Mouse (Mus musculus): ENCODE results near the gene Rasal3. TPM values are rescaled to one million over a fixed set of nuclear protein-coding genes. Genes with fewer than 3 reads are reported as not detected.

Rasal3 gene
- polyA plus RNA-seq, 1 experiment, result 157 TPM

DNA sequence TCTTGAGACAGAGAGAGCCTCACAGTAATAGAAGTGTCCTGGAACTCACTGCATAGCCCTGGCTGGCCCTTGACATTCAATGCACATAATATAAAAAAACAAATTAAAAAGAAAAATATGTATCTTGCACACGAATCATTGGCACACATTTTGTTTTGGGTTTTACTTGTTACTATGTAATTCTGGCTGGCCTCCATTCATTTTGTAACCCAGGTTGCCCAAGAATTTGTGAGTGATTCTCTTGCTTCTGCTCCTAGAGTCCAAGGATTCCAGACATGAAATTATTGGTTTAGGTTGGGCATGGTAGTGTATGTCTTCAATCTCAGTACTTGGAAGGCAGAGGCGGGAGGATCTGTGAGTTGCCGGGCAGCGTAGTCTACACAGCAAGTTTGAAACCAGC lies 33.7 kb upstream of the Rasal3 start:
- no peak for DNase-seq (ENCODE audit: low read depth in 1 of 2, low spot score in 2 of 2)
- H3K27me3 ChIP-seq (ENCODE audit: control insufficient read depth, insufficient read depth, low read length), result no peaks in the 10 kb centered on the region
- H3K27ac ChIP-seq (ENCODE audit: insufficient read depth, low read length), result no peak overlapping the region
- H3K4me3 ChIP-seq (ENCODE audit: extremely low read depth, insufficient read depth, insufficient read length), result no peak overlapping the region
- WGBS, result 94% methylated on average over 4 of the region's 4 CpGs
- TF ChIP-seq POLR2A (IDR thresholded peaks at IDR 0.05; ENCODE audit: low read depth, low read length) (no peak), CTCF (IDR thresholded peaks at IDR 0.05; ENCODE audit: extremely low read depth, insufficient read depth, insufficient read length, insufficient replicate concordance) (no peak)
- no peaks in the 10 kb centered on the region for H3K36me3 ChIP-seq (ENCODE audit: control insufficient read depth, insufficient read depth, low read length)
- no peaks in the 10 kb centered on the region for H3K4me1 ChIP-seq (ENCODE audit: control insufficient read depth, insufficient read depth, insufficient read length)

DNA sequence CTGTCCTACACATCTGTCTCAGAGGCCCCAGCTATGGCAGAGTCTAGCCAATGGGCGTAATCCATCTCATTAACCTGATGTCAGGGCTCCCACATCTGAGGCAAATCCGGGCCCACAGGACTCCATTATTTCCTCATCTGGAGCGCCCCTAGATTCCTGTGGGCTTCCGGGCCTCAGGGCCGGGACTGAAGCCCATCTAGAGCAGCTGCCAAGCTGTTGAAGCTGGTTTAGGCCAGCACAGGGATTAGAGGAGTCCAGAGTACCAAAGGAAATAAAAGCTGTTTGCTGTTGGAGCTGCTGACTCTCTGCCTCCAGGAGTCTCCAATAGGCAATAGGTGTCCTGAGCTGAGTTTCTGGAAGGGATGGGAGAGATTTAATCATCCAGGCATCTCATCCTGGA lies 31.8 kb upstream of the Rasal3 start:
- Histone ChIP-seq H3K27ac (ENCODE audit: insufficient read depth, low read length) (no peak overlapping the region), H3K4me3 (ENCODE audit: extremely low read depth, insufficient read depth, insufficient read length) (no peak overlapping the region), H3K27me3 (ENCODE audit: control insufficient read depth, insufficient read depth, low read length) (no peaks in the 10 kb centered on the region), H3K4me1 (ENCODE audit: control insufficient read depth, insufficient read depth, insufficient read length) (no peaks in the 10 kb centered on the region), H3K36me3 (ENCODE audit: control insufficient read depth, insufficient read depth, low read length) (no peaks in the 10 kb centered on the region)
- WGBS, result 74% methylated on average over 5 of the region's 5 CpGs
- DNase-seq (ENCODE audit: low read depth in 1 of 2, low spot score in 2 of 2), result no peak
- no peak for TF ChIP-seq POLR2A (IDR thresholded peaks at IDR 0.05; ENCODE audit: low read depth, low read length)
- no peak for TF ChIP-seq CTCF (IDR thresholded peaks at IDR 0.05; ENCODE audit: extremely low read depth, insufficient read depth, insufficient read length, insufficient replicate concordance)

DNA sequence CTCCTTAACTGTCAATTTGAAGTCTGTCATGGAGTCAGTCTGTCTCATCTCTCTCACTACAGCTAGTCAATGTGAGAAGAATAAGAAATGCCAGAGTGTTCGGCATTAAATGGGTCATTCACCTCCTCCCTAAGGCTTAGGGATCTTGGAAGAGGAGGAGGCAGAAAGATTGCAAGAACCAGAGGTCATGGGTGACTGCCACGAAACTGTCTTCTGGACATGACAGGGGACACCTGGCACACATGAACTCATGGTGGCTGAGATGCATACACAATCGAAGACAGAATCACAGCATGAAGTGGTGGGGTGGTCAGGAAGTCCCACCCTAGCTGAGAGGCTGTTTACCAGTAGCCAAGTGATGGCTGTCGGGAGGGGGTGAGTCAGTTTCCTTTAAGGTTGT lies 30.9 kb upstream of the Rasal3 start:
- Histone ChIP-seq H3K36me3 (ENCODE audit: control insufficient read depth, insufficient read depth, low read length) (no peaks in the 10 kb centered on the region), H3K27me3 (ENCODE audit: control insufficient read depth, insufficient read depth, low read length) (no peaks in the 10 kb centered on the region), H3K4me1 (ENCODE audit: control insufficient read depth, insufficient read depth, insufficient read length) (no peaks in the 10 kb centered on the region), H3K4me3 (ENCODE audit: extremely low read depth, insufficient read depth, insufficient read length) (no peak overlapping the region), H3K27ac (ENCODE audit: insufficient read depth, low read length) (no peak overlapping the region)
- DNase-seq (ENCODE audit: low read depth in 1 of 2, low spot score in 2 of 2), result no peak
- no peak for TF ChIP-seq CTCF (IDR thresholded peaks at IDR 0.05; ENCODE audit: extremely low read depth, insufficient read depth, insufficient read length, insufficient replicate concordance)
- 61% methylated on average over 4 of the region's 4 CpGs for WGBS

DNA sequence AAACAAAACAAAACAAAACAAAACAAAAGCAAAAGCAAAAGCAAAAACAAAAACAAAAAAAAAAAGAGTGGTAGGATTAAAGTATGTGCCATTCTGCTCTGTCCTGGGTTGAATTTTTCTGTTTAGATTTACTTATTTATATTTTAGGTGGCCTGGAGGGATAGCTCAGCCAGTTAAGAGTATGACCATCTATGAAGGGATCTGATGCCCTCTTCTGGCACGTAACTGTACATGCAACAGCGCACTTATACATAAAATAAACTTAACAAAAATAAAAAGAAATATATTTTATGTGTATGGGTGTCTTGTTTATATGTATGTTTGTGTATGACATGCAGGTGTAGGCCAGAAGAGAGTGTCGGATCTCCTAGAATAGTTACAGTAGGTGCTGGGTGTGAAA lies 28.6 kb upstream of the Rasal3 start:
- H3K27ac ChIP-seq (ENCODE audit: insufficient read depth, low read length), result no peak overlapping the region
- H3K4me3 ChIP-seq (ENCODE audit: extremely low read depth, insufficient read depth, insufficient read length), result no peak overlapping the region
- DNase-seq (ENCODE audit: low read depth in 1 of 2, low spot score in 2 of 2), result peak in 1 of 2 experiments; percentile 35
- H3K4me1 ChIP-seq (ENCODE audit: control insufficient read depth, insufficient read depth, insufficient read length), result no peaks in the 10 kb centered on the region
- TF ChIP-seq POLR2A (IDR thresholded peaks at IDR 0.05; ENCODE audit: low read depth, low read length) (no peak), CTCF (IDR thresholded peaks at IDR 0.05; ENCODE audit: extremely low read depth, insufficient read depth, insufficient read length, insufficient replicate concordance) (peak; percentile 18; the same call in 1 of the 2 replicates)
- no peaks in the 10 kb centered on the region for H3K36me3 ChIP-seq (ENCODE audit: control insufficient read depth, insufficient read depth, low read length)
- no peaks in the 10 kb centered on the region for H3K27me3 ChIP-seq (ENCODE audit: control insufficient read depth, insufficient read depth, low read length)
- 48% methylated on average over 3 of the region's 3 CpGs for WGBS

DNA sequence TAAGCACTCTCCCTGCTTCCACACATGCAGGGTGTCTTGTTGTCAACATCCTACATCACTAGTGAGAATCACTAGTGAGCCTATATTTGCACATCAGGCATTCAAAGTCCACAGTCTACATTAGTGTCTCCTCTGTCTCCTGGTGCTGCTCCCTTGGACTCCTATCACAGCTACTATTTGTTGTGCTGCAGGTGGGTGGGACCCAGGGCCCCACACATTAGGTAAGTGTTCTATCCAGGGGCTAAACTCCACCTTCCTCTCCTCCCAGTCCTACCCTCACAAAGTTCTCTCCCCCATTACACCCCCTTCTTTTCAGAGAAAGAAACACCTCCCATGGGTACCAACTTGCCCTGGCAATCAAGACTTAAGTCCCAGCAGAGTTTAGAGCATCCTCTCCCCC lies 23.2 kb upstream of the Rasal3 start:
- H3K36me3 ChIP-seq (ENCODE audit: control insufficient read depth, insufficient read depth, low read length), result no peaks in the 10 kb centered on the region
- H3K27me3 ChIP-seq (ENCODE audit: control insufficient read depth, insufficient read depth, low read length), result no peaks in the 10 kb centered on the region
- no peak overlapping the region for H3K27ac ChIP-seq (ENCODE audit: insufficient read depth, low read length)
- H3K4me1 ChIP-seq (ENCODE audit: control insufficient read depth, insufficient read depth, insufficient read length), result peaks cover 6% of the 10 kb centered on the region; the same call in 1 of the 2 replicates
- H3K4me3 ChIP-seq (ENCODE audit: extremely low read depth, insufficient read depth, insufficient read length), result no peak overlapping the region
- TF ChIP-seq POLR2A (IDR thresholded peaks at IDR 0.05; ENCODE audit: low read depth, low read length) (no peak), CTCF (IDR thresholded peaks at IDR 0.05; ENCODE audit: extremely low read depth, insufficient read depth, insufficient read length, insufficient replicate concordance) (no peak)
- DNase-seq (ENCODE audit: low read depth in 1 of 2, low spot score in 2 of 2), result no peak

DNA sequence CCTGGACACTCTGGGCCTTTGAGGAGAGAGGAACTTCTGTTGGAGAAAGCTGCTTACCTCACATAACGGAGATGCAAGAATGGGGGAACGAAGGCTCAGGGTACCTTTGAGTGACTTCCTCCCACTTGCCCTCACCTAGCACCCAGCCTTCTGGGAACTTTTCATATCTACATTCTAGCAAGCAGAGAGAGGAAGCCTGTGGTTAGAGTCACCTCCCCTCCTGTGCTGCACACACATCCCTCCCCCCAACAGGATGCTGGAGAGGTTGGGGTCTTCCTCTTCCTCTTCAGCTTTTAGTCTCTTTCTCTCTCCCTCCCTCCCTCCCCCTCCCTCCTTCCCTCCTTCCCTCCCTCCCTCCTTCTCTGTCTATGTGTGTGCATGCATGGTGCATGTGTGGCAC lies 20.7 kb upstream of the Rasal3 start, which contains the start of gene Pglyrp2:
Gene Pglyrp2 (minus strand): TSS at position 134 of the 400 bp plus-strand sequence.
- Histone ChIP-seq H3K36me3 (ENCODE audit: control insufficient read depth, insufficient read depth, low read length) (no peaks in the 10 kb centered on the region; the same call in 1 of the 2 replicates), H3K4me3 (ENCODE audit: extremely low read depth, insufficient read depth, insufficient read length) (peak within 1 kb of the TSS; percentile 52), H3K27me3 (ENCODE audit: control insufficient read depth, insufficient read depth, low read length) (no peaks in the 10 kb centered on the region), H3K4me1 (ENCODE audit: control insufficient read depth, insufficient read depth, insufficient read length) (peaks cover 10% of the 10 kb centered on the region; the same call in 1 of the 2 replicates), H3K27ac (ENCODE audit: insufficient read depth, low read length) (peak within 1 kb of the TSS; percentile 70)
- peak; percentile 32 to 74 for DNase-seq (ENCODE audit: low read depth in 1 of 2, low spot score in 2 of 2)
- WGBS, result 15% methylated on average over 2 of the region's 2 CpGs
- TF ChIP-seq POLR2A (IDR thresholded peaks at IDR 0.05; ENCODE audit: low read depth, low read length) (peak; percentile 20; the same call in 1 of the 2 replicates), CTCF (IDR thresholded peaks at IDR 0.05; ENCODE audit: extremely low read depth, insufficient read depth, insufficient read length, insufficient replicate concordance) (no peak)

DNA sequence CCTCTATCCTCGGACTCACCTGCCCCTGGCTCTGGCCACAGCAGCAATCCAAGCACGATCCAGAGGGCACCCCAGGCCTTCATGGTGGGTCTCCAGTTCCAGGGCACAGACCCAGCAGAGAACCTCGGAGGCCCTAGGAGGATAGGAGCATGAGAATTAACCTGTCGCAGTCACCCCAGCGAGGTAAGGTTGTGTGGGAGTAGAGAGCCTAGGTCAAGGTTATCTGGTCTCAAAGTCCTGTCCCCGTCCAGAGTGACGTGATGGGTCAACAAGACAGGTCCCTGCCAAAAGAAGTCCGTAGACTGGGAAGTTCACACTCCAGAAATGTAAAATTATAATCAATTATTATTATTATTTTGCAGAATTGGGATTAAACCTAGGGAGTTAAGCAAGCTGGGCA lies 17.4 kb upstream of the Rasal3 start:
- peaks cover 10% of the 10 kb centered on the region; the same call in 1 of the 2 replicates for H3K4me1 ChIP-seq (ENCODE audit: control insufficient read depth, insufficient read depth, insufficient read length)
- H3K36me3 ChIP-seq (ENCODE audit: control insufficient read depth, insufficient read depth, low read length), result peaks cover 17% of the 10 kb centered on the region
- no peak overlapping the region for H3K27ac ChIP-seq (ENCODE audit: insufficient read depth, low read length)
- H3K27me3 ChIP-seq (ENCODE audit: control insufficient read depth, insufficient read depth, low read length), result no peaks in the 10 kb centered on the region
- 88% methylated on average over 8 of the region's 8 CpGs for WGBS
- no peak for DNase-seq (ENCODE audit: low read depth in 1 of 2, low spot score in 2 of 2)
- TF ChIP-seq POLR2A (IDR thresholded peaks at IDR 0.05; ENCODE audit: low read depth, low read length) (no peak), CTCF (IDR thresholded peaks at IDR 0.05; ENCODE audit: extremely low read depth, insufficient read depth, insufficient read length, insufficient replicate concordance) (no peak)
- H3K4me3 ChIP-seq (ENCODE audit: extremely low read depth, insufficient read depth, insufficient read length), result no peak overlapping the region
